Mouse (Mus musculus) c-Kit-positive CD71-positive TER-119-positive erythroid progenitor cells, embryonic 14.5 days (primary cell): ENCODE measurements at regions not wholly inside any gene's neighbourhood (a gene's known extent, or its start where the extent isn't known, plus 50 kb on each side); places are given as distances from the start of the nearest gene placed in this dataset.

ENCODE experiments used
- DNase-seq: peaks from one replicate; pipeline ENCODE4 v3.0.0-alpha.2; 2013; ENCODE audit warnings: low spot score

DNA sequence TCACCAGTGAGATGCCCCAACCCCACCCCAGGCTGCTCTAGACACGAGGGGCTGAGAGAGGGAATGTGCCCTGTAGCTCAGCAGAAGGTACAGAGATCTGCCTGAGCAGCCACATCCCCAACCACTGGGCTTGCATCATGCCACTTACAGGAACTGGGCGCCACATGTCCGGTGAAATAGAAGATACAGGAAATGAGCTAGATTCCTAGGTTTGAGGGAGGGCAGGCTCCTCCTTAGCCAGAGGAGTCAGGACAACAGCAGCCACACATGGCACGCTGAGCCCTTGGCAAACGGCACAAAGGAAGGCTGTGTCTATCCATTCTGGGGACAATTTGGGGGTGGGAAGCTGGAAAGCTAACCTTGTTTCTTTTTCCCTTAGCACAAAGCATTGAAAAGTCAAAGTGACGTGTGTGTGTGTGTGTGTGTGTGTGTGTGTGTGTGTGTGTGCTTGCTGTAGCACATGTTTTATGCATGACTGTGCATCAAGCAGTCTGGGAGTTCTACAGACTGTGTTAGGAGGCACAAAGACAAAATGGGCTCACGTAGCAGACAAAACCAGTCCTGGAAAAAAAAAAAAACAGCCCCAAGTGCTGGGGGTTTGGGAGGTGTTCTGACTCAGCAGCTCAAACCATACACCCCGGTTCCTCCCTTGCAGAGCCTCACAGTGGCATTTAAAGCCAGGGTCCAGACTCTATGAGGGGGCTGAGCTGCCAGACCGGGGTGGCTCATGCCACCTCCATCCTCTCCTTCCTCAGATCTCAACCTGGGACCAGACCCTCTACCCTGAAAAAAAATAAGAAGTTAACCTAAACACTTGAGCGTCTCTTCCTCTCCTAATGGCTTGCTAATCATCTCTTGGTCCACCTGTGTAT is 343.7 kb upstream of the Smim15 start:
- DNase-seq = no peak

DNA sequence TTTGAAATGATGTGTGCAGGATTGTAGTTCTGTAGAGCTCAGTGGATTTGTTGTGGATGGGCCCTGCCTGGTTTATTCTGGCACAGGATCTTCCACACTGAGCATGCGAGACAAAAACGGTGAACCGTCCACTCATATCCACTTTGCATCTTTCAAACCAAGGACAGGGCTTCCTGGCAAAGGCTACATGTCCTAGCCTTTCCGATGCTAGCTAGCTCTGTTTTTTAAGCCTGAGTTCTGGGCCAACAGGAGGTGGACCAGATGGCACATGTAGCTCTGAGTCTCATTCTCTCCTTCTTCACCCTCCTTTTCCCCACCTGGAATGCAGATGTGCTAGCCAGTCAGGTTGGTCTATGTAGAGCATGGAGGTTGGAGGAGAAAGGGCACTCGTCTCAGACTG is 345.0 kb upstream of the Smim15 start:
- no peak for DNase-seq

DNA sequence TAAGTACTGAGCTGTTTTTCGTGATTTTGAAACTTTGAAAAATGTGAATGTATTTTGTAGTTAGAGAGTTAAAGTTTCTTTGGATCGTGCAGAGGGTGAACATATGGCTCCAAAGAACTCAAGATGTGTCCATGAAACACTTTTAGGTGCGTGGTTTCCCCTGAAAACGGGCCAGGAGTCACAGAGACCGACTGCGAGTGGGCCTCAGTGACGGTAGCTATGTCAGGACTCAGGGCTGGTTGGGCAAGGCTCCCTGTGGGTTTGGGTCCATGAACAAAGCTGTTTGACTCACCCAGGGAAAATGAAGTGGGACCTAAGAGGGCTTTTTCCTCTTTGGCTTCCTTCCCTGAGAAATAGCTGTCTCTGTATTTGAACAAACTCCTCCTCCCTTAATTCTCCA is 345.9 kb upstream of the Smim15 start:
- DNase-seq = no peak

DNA sequence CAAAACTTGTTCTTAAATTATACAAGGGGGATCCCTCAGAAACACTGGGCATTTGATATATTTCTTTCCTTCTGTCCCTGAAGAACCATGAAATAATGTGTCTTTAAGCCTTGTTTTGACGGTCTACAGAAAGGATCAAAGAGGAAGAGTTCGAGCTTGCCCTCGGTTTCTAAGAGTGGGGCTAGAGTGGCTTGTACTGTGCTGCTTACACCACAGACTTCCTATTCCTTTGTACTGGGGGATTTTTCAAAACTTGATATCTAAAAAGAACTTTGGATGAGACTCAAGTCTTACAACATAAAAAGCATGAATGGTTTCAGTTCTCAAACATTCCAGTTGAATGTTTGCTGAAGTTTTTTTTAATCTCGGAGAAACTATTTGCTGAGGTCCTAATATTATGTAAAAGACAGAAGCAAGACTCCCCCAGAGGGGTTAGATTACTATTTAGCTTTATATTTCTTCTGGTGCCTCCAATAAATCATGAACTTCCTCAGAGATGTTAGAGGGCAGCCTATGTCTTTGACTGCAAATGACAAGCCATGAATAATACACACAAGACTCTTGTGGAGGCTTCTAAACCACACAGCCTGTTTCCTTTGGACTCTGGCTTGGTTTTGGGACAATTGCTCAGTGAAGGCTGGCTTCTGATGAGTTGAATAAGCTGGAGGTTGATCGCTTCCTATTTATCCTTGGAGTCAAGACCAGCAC is 352.0 kb upstream of the Smim15 start:
- DNase-seq = no peak

DNA sequence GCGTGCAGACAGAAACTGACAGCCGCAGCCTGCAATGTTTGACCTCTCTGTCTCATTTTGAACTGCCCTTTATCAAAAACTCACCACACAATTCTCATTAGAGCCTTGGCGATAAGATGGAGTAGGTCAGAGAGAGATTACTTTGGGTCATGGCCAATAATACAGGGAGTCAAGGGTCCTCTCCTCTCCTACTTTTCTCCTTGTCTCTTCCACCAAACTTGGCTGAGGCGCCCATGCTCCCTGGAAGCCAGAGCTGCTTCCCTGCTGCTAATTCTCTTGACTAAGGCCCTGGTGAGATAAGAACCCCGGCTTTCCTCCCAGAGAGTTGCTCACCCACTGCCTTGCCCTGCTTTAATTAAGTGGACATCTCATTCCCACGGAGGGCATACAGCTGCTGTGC is 355.3 kb upstream of the Smim15 start:
- DNase-seq = no peak

DNA sequence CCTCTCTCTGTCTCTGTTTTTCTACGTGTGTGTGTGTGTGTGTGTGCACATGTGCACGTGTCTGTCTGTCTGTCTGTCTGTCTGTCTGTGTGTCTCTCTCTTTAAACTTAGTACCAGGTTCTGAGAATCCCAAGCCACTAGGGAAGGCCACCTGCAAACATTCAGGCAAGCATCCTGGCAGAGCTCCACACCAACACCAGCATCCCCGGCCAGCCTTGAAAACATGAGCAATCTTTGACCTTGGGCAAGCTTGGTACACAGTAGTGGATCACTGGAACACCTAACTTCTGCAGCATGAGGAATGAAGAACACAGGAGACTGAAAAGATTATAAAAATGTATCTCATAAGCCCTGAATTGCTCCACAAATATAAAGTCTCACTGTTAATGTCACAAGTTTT is 359.0 kb upstream of the Smim15 start:
- DNase-seq = no peak

DNA sequence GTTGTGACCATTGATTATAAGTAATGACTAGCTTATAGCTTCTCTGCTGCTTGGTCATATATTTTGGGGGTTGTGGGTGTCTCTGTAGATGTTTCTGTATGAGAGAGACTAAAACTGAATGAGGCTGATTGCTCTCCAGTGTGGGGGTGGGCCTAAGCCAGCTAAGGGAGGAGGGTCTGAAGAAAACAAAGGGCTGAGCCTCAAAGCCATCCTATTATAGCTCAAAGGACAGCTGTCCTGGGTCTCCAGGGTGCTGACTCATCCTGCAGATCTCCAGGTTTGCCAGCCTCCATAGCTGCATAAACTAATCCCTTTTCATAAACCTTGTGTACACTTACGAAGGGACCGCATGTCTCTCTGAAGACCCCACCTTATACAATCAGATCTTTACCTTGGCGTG is 360.3 kb upstream of the Smim15 start:
- no peak for DNase-seq

DNA sequence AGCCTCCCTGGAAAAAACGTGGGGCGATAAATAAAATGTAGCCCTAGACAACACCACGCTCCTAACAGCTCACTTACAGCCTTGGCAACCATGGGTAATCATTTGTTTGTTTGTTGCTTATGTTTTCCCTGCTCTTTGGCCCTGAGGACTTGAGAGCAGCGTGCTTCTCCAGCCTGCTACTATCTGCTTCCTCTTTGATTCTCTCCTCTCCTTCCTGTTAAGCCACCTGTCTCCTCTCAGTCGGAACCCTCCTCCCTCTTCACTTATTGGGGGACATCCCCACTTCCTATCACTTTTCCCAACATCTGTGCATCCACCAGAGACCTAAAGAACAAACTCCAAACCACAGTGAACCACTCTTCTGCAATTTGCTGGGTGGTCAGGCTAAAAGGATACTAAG is 362.5 kb upstream of the Smim15 start:
- DNase-seq = no peak

DNA sequence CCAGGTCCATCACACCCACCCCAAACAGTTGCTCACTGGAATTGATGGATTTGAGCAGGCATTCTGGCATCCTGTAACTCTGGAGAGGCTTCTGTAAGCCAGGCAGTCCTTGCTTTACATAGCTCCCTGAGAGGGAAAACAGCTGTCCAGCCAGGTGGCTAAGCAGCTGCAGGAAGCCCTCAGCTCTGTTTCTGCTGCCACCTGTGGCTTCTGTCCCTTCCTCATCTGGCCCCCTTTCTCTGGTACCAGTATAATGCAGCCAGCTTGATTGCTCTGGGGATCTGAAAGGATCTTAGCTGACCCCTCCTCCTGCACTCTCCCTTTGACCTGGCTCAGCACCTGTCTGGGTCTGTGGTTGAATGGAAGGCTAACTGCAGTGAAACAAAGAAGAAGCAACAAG is 365.4 kb upstream of the Smim15 start:
- no peak for DNase-seq

DNA sequence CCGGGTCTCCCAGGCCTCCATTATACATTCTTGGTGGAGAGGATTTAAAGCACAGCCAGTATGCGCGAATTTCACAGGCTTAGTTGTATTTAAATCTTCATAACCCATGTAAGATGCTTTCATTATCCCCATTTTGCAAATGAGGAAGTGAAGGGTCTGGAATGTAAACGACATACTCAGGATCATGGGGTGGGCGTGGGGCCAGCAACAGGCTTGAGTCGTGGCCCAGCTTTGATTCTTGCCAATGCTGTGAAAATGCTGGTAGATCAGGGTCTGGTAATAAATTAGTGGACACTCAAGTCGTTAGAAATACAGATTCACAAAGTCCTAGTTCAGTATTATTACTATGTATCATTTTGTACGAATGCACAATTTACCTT is 367.2 kb upstream of the Smim15 start:
- no peak for DNase-seq

DNA sequence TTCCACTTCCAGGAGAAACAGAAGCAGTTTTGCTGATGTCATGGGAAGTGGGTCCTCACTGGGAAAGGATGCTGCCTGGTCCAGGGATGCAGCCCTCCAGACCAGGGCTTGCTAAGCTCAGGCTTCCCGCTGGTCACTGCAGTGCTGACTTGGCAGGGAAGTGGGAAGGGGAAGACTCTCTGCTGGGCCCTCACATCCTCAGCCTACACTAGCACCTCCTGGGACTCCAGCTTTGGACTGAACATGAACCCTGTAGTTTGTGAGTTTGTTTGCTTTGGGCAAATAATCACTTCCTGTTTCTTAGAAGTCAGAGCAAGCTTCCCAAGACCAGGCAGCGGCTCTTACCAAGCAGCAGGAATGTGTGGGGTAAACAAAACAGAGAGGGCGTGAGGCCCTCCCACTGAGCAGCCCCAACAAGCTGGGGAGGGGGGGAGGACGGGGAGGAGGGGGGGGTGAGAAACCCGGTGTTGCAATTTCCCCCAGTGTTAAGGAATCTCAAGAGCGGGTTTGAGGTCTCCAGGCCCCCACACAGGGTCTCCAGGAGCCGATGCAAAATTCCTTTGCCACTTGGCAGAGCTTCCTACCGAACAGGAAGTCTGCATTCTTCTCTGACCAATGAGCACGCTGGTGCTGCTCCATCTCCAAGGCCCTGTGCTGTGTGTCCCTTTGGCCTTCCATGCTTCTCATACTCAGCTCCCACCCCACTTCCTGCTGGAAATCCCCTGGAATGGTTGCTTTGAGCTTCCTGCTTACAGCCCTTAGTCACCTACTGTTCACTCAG is 367.7 kb upstream of the Smim15 start:
- no peak for DNase-seq

DNA sequence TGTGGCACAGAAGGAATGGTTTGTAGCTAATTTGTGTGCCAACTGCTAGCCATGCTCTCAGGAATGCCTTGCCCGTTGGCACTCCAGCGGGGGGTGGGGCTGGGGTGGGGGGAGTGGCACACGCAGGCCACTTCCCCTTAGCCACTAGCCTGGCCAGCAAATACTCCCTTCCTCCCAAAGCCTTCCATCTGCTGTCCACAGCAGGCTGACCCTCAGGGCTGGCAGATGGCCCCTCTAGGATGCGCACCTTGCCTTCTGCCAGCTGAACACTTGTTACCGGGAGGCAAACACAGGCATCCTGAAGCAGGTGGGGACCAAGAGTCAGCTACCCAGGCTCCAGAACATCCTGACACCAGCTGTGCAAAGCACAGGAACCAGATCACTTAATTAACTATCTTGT is 372.1 kb upstream of the Smim15 start:
- DNase-seq = no peak

DNA sequence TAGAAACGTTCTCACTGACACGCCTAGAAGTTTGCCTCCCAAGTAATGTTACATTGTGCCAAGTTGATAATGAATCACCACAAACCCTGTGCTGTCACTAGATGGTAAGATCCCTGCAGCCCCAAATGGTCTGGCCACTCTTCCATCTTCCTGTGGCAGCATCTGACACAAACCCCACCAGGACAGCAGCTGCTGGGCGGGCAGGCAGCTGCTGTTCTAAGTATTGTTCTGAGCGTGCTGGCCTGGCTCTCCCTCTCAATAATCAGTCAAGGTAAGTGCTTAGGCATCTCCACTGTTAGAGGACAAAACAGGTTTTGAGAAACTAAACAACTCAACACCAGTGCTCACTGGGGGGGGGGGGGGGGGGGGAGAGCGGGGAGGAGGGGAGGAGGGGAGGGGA is 375.7 kb upstream of the Smim15 start:
- DNase-seq = no peak

DNA sequence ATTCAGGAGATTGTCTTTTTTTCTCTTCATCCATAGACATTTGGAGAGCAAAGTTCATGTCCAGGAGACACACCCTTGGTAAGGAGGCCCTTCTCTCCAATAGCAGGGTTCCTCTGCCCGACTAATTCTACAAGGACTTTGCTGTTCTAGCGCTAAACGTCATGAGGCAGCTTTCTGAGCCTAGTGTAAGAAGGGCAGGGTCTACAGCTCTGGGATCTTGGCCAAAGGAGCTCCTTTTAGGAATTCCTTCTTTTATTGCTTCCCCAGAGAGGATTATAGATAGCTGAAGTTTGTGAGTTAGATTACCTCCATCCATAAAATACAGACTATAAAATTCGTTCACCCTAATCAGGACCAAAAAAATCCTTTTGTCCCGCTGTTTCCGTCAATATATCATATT is 378.5 kb upstream of the Smim15 start:
- no peak for DNase-seq

DNA sequence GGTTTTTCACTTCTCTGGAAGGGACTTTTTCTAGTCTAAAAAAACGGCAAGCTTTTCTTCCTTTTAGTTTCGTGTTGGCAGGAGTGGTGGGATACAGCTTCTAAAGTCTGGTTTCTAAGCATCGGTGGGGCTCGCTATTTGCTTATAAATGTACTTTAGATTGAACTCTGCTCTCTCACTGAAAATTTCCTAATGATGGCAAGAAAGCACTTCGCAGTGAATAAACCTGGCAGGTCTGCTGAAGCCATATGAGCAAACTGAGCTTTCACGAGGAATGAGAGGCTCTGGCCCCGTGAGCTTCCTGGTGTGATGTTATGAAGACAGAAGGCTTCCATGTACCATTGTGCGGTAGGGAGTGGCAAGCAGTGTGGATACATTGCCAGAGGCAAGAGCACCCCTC is 380.0 kb upstream of the Smim15 start:
- DNase-seq = no peak

DNA sequence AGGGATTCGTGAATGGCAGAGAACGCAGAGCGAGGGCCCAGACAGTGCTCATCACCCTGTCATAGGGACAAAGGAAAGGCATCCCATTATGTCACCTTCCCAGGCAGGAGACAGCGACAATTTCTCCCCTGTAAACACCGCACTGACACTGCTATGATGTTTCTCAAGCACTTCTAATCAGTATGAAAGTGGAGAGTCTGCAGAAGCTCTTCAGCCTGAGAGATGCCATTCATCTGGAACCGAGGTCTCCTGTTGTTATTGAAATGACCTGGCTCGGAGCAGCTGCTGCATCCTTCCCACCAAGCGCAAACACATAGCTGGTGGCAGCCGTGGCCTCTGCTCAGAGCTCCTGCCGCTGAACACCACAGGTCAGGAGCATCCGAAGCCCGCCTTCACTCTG is 380.5 kb upstream of the Smim15 start:
- no peak for DNase-seq

DNA sequence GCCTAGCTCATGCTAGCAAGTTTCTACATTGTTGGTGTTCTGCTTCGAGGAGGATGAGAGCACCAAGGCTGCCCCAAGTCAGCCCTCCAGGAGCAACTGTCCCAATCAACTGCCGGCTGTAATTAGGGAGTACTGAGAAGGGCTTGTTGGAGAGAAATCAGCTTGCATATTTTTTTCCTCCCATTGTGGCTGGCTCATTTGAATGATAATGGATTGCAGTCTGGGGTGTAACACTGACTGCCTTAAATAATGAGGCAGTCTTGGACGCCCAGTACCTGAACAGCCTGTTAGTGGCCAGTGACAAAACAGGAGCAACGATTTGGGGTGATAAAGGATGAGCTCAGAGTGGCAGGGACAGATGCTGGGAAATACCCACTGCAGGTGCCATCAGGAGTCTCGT is 382.8 kb upstream of the Smim15 start:
- no peak for DNase-seq

DNA sequence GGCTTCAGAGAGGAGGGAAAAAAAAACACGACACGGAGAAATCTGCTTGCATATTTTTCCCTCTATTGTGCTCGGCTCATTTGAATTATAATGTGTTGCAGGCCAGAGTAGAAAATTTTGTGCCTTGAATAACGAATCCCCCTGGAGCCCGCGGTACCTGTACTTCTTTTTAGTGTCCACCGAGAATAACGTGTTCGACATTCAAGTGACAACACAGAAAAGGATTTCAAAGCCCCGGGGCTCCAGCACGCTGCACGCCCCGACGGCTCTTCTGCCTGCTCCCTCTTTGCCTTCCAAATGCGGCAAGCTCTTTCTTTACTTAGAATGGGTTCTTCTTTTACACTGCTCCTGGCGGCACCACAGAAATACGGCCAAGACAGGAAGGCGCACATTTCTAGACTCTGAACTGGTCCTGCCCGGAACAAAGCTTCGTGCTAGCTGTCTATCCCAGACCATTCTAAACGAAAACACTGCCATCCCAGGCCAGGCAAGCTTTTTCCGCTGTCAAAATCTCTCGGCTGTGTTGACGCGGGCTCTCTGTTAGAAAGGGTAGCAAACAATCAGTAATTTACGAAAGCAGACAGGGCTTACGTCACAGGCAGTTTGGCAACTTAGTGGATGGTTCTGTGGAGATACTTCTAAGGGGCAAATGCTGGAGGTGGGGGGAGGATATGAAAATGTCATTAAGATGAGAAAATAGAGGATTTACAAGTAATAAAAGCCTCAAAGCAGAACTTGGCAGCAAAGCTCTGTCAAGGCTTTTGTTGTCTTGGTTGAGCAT is 398.2 kb upstream of the Smim15 start:
- DNase-seq = no peak

DNA sequence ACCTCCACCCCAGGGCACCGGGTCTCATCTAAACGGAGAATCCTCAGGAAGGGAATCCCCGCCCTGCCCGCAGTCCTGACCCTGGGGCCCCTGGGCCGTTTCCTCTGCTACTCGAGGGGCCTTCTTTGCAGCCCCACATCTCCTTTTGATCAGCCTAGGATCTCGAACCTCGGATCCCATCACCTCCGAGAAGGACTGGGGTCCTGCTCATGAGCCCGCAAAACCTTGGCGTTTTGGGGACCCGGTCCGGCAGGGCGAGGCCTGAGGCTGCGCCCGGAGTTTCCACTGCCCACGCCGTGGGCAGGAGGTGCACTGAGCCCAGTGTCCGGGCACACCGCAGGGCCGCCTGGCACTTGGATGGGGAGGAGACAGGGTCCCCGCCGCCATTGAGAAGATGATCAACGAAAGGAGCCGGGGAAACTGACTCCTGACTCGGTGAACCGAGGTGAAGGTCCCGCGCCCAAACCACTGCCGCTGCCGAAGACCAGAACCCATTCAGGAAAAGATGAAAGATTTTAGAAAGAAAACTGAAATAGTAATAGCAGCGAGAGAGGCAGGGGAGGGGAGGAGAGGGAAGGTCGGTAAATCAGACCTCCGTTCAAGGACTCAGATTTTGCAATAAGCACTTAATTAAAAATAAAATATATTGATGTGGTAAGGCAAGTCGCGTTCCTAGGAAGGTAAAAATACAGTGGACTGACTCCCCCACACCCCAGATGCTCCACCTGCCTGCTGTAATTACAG is 399.0 kb upstream of the Smim15 start:
- DNase-seq = no peak

DNA sequence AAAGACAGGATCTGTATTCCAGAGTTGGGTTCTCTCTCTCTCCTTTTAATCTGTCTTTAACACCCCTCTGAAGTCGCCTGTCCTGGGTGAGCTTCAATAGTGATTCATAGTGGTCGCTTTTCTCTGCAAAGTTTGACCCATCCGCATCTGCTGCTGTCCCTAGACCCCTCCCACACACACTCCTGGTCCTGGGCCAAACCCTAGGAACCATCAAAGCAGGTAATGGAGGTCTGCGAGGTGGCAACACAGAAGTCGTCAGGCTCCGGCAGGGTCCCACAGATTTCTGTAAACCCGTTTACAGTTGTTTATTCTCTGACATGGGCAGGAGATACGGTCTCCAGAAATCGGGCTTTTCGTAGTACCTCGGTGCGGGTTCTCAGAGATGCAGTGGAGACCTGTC is 399.5 kb upstream of the Smim15 start:
- DNase-seq = no peak

DNA sequence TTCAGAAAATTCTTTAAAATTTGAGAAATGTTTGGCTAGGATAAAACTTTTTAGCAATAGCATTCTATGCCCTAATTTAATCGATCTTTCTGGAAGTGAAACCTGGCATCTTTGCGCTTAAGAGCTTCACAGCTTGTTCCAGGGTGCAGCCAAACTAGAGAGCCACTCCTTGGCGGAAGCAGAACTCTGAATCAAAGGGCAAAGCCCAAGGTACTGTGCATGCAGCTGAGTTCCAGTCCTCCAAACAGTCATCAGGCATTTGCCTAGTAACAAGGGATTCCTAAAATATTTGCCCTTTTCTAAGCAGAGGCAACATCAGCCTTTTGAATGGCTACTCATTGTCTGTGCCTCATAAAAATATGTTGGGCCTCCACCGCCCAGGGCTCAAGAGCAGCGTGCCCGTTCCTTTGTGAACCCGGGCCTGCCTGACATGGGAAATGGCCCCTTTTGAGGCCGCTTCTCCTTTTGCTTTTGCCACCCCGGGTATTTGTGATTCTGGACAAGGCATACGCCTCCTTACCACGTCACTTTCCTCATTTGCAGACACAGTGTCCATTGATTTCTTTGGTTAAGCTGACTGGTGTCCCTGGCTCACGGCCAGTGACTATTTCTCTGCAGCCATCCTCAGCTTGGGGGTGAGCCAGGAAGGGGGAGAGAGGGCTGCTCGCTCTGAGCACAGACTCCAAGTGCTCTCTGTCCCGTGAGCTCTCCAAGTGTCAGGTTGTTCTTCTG is 402.2 kb upstream of the Smim15 start:
- no peak for DNase-seq
